Mouse (Mus musculus) megakaryocyte, embryonic 14.5 days (primary cell): Measurements from ENCODE around the gene Mst1.

Experiments used
- FLI1 ChIP-seq: IDR thresholded peaks from 2 replicates; pipeline ENCODE4 v1.6.1; 2012; ENCODE audit warnings: low read length, inconsistent platforms, mixed read lengths
- GATA1 ChIP-seq: IDR thresholded peaks from 3 replicates; pipeline ENCODE4 v1.6.1; 2012; ENCODE audit warnings: mixed read lengths, low read length, inconsistent platforms, borderline replicate concordance

- TF ChIP-seq GATA1 (no peak), FLI1 (no peak)
These were observed 41.1 kb downstream of the Mst1 start for GRCm38 (mm10) chr9:108121170-108121969.
